In the genomic region with DNA sequence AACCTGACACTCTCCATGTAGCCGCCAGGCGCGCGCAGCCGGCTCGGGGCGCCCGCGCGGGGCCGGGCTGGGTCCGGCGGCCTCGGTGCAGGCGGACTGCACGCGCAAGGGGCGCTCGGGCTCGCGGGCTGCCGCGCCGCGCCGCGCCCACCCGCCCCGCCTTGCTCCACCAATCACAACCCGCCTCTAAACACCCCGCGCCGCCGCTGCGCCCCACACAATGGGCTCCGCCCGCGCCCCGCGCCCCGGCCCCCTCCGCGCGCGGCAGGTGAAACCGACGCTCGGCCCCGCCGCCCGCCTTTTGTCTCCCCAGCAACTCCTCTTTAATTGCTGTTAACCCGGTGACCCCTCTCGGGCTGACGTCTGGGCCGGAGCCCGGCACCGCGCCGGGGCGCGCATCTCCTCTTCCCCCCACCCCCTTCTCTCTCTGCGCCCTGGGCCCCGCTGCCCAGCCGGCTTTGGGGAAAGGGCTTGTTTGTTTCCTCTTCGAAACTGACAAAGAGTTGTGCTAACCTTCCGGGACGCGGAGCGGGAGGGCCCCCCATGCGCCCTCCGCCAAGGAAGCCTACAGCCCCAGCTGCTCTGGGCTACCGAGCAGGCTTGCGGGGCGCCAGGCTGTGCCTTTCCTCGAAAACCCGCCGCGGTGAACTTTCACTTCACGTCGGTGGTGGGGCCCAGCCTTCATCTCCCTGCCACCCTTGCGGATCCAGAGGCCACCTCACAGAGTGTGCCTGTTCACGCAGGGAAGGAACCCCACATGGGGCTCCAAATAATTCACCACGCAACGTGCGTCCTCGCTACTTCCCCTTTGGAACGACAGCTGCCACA, we compare ENCODE assay signal across 7 mouse cellular contexts.
A peak's percentile ranks its signal among the peaks of the same experiment; 100 is the strongest.
DNase-seq lines count a peak whose midpoint lies in the region; ATAC-seq and TF ChIP-seq lines count a peak whose summit lies in the region.

No protein-coding gene starts in this region.

- H3K27ac ChIP-seq in forebrain, postnatal 0 days (ENCODE audit: low read depth, low read length): peak overlapping the region; percentile 91
- H3K27ac ChIP-seq in hindbrain, embryonic 16.5 days (ENCODE audit: low read depth, low read length): peak overlapping the region; percentile 75
- H3K27ac ChIP-seq in liver, embryonic 11.5 days (ENCODE audit: low read depth, low read length): peak overlapping the region; percentile 82
- H3K27ac ChIP-seq in midbrain, postnatal 0 days (ENCODE audit: low read depth, low read length): peak overlapping the region; percentile 33

- H3K4me1 ChIP-seq in E14TG2a.4 (replicated peaks; ENCODE audit: low read depth, low read length): peaks cover 80% of the 10 kb centered on the region
- H3K4me1 ChIP-seq in forebrain, postnatal 0 days (ENCODE audit: insufficient read depth): no peaks in the 10 kb centered on the region
- no peaks in the 10 kb centered on the region; the same call in 1 of the 2 replicates for H3K4me1 ChIP-seq in hindbrain, embryonic 16.5 days (ENCODE audit: control insufficient read depth, insufficient read depth, low read depth, low read length)
- H3K4me1 ChIP-seq in liver, embryonic 11.5 days (replicated peaks; ENCODE audit: control insufficient read depth, insufficient read depth, low read length): peaks cover 38% of the 10 kb centered on the region
- H3K4me1 ChIP-seq in midbrain, postnatal 0 days (ENCODE audit: insufficient read depth, low read length): no peaks in the 10 kb centered on the region

- TF ChIP-seq CTCF in E14TG2a.4 (conservative IDR thresholded peaks at IDR 0.05; ENCODE audit: low read length): no peak
- TF ChIP-seq CTCF in forebrain, postnatal 0 days (IDR thresholded peaks at IDR 0.05; ENCODE audit: low read depth): no peak
- TF ChIP-seq CTCF in midbrain, postnatal 0 days (IDR thresholded peaks at IDR 0.05): no peak

- ATAC-seq in forebrain, postnatal 0 days: peak; percentile 96
- peak; percentile 95 for ATAC-seq in hindbrain, embryonic 16.5 days
- ATAC-seq in liver, embryonic 11.5 days (replicated peaks; ENCODE audit: low FRiP score): peak; percentile 84
- ATAC-seq in midbrain, postnatal 0 days (ENCODE audit: low FRiP score): peak; percentile 88

- H3K27me3 ChIP-seq in E14TG2a.4 (ENCODE audit: insufficient read depth, low read length): no peaks in the 10 kb centered on the region
- no peaks in the 10 kb centered on the region for H3K27me3 ChIP-seq in forebrain, postnatal 0 days (ENCODE audit: insufficient read depth, low read length)
- peaks cover 2% of the 10 kb centered on the region; the same call in 1 of the 2 replicates for H3K27me3 ChIP-seq in hindbrain, embryonic 16.5 days (replicated peaks; ENCODE audit: control insufficient read depth, insufficient read depth, low read length)
- peaks cover 3% of the 10 kb centered on the region for H3K27me3 ChIP-seq in liver, embryonic 11.5 days (replicated peaks; ENCODE audit: control insufficient read depth, insufficient read depth, low read length)
- H3K27me3 ChIP-seq in midbrain, postnatal 0 days (ENCODE audit: insufficient read depth, low read length): no peaks in the 10 kb centered on the region
- H3K27me3 ChIP-seq in splenic B cell, adult 2 months (ENCODE audit: control insufficient read depth, insufficient read depth, low read length, poor library complexity, severe bottlenecking): no peaks in the 10 kb centered on the region

- DNase-seq in adrenal gland, adult 18-20 months (ENCODE audit: low spot score in 2 of 2): peak; percentile 54 to 59
- DNase-seq in forebrain, postnatal 0 days: peak; percentile 78
- peak; percentile 70 for DNase-seq in liver, embryonic 11.5 days (ENCODE audit: low spot score)
- DNase-seq in midbrain, postnatal 0 days (ENCODE audit: low spot score): peak; percentile 43
- DNase-seq in splenic B cell, adult 2 months (ENCODE audit: low read depth, low spot score): peak; percentile 66

- peak overlapping the region; percentile 88 for H3K4me2 ChIP-seq in forebrain, postnatal 0 days (ENCODE audit: low read depth)
- H3K4me2 ChIP-seq in hindbrain, embryonic 16.5 days (ENCODE audit: low read length): peak overlapping the region; percentile 89
- peak overlapping the region; percentile 88 for H3K4me2 ChIP-seq in liver, embryonic 11.5 days
- peak overlapping the region; percentile 61 for H3K4me2 ChIP-seq in midbrain, postnatal 0 days (ENCODE audit: low read depth, low read length, poor library complexity, severe bottlenecking)

- peak overlapping the region; percentile 86 for H3K4me3 ChIP-seq in E14TG2a.4 (replicated peaks; ENCODE audit: low read length)
- H3K4me3 ChIP-seq in forebrain, postnatal 0 days (ENCODE audit: low read depth, low read length): peak overlapping the region; percentile 69
- H3K4me3 ChIP-seq in hindbrain, embryonic 16.5 days (ENCODE audit: low read length): peak overlapping the region; percentile 68
- H3K4me3 ChIP-seq in liver, embryonic 11.5 days (ENCODE audit: low read depth, low read length): peak overlapping the region; percentile 70
- peak overlapping the region; percentile 61 for H3K4me3 ChIP-seq in midbrain, postnatal 0 days (ENCODE audit: low read depth, low read length)

- WGBS in forebrain, postnatal 0 days: 1% methylated on average over 73 of the region's 87 CpGs
- WGBS in hindbrain, embryonic 16.5 days: under 1% methylated on average over 67 of the region's 87 CpGs
- WGBS in liver, embryonic 11.5 days: under 1% methylated on average over 74 of the region's 87 CpGs
- WGBS in midbrain, postnatal 0 days: under 1% methylated on average over 55 of the region's 87 CpGs

- peaks cover 13% of the 10 kb centered on the region for H3K36me3 ChIP-seq in E14TG2a.4 (ENCODE audit: insufficient read depth, low read length)
- no peaks in the 10 kb centered on the region for H3K36me3 ChIP-seq in forebrain, postnatal 0 days (ENCODE audit: insufficient read depth)
- no peaks in the 10 kb centered on the region for H3K36me3 ChIP-seq in hindbrain, embryonic 16.5 days (ENCODE audit: control insufficient read depth, insufficient read depth, low read length)
- H3K36me3 ChIP-seq in liver, embryonic 11.5 days (ENCODE audit: control insufficient read depth, insufficient read depth, low read length): no peaks in the 10 kb centered on the region
- H3K36me3 ChIP-seq in midbrain, postnatal 0 days (ENCODE audit: insufficient read depth, low read length): no peaks in the 10 kb centered on the region
- H3K36me3 ChIP-seq in splenic B cell, adult 2 months (ENCODE audit: control insufficient read depth, insufficient read depth, low read length, poor library complexity, severe bottlenecking): 0 out of 2 replicates have a peak, but pooled peaks cover 1% of the 10 kb centered on the region

- H3K9ac ChIP-seq in forebrain, postnatal 0 days: peak overlapping the region; percentile 75
- H3K9ac ChIP-seq in hindbrain, embryonic 16.5 days (ENCODE audit: low read depth, low read length): peak overlapping the region; percentile 72
- H3K9ac ChIP-seq in liver, embryonic 11.5 days (ENCODE audit: low read depth, low read length): peak overlapping the region; percentile 71
- H3K9ac ChIP-seq in midbrain, postnatal 0 days (replicated peaks; ENCODE audit: low read length, poor library complexity, severe bottlenecking): peak overlapping the region; percentile 54

- no peaks in the 10 kb centered on the region for H3K9me3 ChIP-seq in E14TG2a.4 (ENCODE audit: low read length)
- no peaks in the 10 kb centered on the region for H3K9me3 ChIP-seq in forebrain, postnatal 0 days (ENCODE audit: low read length)
- no peaks in the 10 kb centered on the region for H3K9me3 ChIP-seq in hindbrain, embryonic 16.5 days (ENCODE audit: control insufficient read depth, low read length)
- H3K9me3 ChIP-seq in liver, embryonic 11.5 days (ENCODE audit: control insufficient read depth, low read length): no peaks in the 10 kb centered on the region
- no peaks in the 10 kb centered on the region for H3K9me3 ChIP-seq in midbrain, postnatal 0 days (ENCODE audit: low read length)

Comparison
In these comparisons a context has a peak if more than half of its experiments do, and no peak if none do; other contexts are left out.
1. Peak in every context shown above with its lines: DNase-seq, ATAC-seq, H3K4me3 ChIP-seq and H3K27ac ChIP-seq.
2. H3K27ac ChIP-seq: peak in every context shown above with its lines; median percentile 91 in forebrain, postnatal 0 days; 82 in liver, embryonic 11.5 days; 75 in hindbrain, embryonic 16.5 days; 33 in midbrain, postnatal 0 days.